Mouse (Mus musculus) large intestine, adult 2 months (tissue): Measurements from ENCODE around the gene Tmem178b. TPM values are rescaled to one million over a fixed set of nuclear protein-coding genes. Genes with fewer than 3 reads are reported as not detected.

ENCODE experiments used
- DNase-seq: peaks from one replicate; pipeline ENCODE4 v3.0.0-alpha.2; 2012; ENCODE audit warnings: low read depth, low spot score
- WGBS: fragments of 180-500 bp; shearing (Covaris S2); methylation state at CpG from one replicate; pipeline ENCODE4 v1.1.7; 2018; 5-methylcytosine and 5-hydroxymethylcytosine counted together
- polyA plus RNA-seq: library from polyadenylated mRNA; depleted of rRNA; stranded (reverse); fragments of >200 nt; gene quantifications from 2 replicates; pipeline ENCODE4 v1.2.3, GENCODE M21; 2012

The Tmem178b gene
- polyA plus RNA-seq, 1 experiment = 0.33 TPM

DNA sequence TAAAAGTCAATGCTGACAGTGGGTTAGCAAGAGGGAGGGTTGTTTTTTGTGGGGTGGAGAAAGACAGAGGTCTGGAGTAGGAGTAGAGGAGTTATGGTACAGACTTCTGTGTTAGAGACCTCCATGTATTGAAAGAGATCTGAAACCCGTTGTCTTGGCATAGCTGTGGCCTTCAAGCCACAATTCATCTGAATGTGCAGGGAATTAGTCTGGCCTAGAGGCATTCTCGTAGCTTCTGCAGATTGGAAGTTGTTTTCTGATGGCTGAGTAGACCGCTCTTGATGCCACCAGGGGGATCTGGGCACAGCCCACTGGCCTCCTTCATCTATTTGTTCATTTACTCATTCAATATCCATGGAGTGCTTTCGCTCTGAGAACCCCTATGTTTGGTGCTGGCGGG, 138.0 kb downstream of the Tmem178b start:
- 84% methylated on average over 5 of the region's 5 CpGs for WGBS
- no peak for DNase-seq

DNA sequence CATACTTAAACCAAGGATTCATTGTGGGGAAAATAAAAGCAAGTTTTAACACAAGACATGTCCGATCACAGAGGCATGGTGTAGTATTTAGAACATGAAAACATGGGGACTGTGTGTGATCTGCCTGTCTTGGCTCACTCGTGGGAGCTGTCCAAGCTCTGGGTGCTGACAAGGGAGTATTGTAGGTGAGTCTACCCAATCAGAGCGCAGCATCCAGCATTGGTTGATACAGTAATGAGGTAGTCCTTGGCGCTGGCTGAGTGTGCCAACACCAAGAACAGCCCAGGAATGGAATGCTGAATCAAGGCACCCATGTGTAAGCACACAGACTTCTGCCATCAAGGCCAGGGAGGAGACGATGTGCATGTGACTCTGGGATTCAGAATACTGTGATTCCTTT, 138.5 kb downstream of the Tmem178b start:
- WGBS = 59% methylated on average over 5 of the region's 5 CpGs
- DNase-seq = no peak

DNA sequence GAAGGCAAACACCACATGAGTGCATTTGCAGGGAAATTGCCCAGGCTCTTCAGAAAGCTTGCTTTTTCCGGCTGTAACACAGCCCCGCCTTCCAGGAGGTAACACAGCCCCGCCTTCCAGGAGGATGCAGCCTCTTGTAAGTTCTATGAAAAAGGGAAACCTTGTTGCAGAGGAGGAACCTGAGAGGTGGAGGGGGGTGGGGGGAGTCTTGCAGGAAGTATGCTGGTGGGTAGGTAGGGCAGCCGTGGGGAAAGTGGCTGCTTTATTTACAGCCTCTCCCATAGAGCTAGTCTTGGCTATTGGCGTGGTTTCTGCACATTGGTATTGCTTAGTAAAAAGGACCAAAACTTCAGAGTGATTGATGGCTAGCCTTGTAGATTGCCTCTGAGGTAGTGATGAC, 140.3 kb downstream of the Tmem178b start:
- no peak for DNase-seq

DNA sequence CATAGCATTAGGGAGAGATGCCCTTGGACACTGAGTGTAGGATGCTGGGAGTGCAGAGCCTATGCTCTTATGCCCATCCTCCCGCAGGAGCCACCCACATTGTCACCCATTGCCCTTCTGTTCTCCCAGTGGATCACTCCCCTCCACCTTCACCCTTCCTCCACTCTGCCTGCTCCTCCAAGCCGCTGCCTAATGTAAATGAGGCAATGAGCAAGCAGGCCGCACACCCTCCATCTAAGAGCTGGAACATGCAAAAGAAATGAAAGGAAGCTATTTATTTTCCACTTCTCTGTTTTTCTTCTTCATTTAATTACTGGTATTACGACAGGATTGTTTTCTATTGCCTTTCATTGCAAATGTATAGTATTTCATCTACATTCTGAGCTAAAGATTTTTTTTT, 142.1 kb downstream of the Tmem178b start:
- 80% methylated on average over 4 of the region's 4 CpGs for WGBS

More for the DNA sequence above, 140.3 kb downstream of the Tmem178b start:
- 18% methylated on average over 5 of the region's 5 CpGs for WGBS

DNA sequence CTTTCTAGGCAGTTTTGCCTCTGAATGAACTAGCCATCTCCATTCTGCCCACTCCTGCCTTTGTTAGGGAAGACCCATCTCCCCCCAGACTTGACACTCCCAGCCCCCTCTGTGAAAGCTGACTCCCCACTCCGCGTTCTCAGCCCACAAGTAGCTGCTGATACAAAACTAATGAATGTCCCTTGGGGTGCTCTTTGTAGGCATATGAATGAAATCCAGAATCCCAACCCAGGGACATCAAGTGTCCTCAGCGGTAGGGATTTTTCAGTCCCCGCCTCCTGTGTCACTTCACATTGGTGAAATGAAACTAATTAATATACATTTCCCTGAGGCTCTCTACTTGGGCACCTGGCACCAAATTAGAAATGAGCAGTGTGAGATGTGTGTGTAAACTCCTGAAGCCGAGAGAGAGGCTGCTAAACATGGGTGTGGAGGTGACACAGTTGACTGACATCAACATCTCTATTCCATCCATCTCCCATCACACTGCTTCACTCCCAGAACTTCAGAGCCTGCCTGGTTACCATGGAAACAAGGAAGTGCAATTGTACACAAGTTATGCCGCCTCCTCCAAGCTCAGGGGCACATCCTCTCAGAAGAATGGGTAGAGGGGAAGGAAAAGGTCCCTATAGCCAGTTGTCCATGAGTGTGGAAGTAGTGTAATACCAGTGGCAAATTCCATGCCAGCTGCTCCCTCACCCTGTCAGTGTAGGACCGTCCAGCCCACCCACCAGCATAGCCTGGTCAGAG, 142.8 kb downstream of the Tmem178b start:
- WGBS = 63% methylated on average over 7 of the region's 7 CpGs
- no peak for DNase-seq

More for the DNA sequence above, 142.1 kb downstream of the Tmem178b start:
- DNase-seq = no peak

DNA sequence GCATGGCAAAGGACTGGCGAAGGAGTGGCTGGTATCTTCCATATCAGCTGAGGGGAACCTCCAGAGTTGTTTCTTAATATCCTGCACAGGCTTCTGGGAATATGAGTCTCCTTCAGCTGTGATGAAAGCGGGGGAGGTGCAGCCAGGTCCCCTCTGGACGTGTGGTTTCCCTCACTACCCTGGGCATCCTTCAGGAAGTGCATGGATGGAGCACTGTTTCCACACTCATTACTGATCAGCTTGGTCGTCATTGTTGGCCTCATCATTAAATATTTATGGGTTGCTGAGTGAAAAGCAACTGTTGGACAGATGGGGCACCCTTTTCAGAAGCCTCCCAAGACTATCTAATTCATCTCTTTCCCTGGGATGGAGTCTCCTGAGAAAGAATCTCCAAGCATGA, 146.3 kb downstream of the Tmem178b start:
- 39% methylated on average over 4 of the region's 4 CpGs for WGBS
- no peak for DNase-seq

- DNase-seq = no peak
- 76% methylated on average over 4 of the region's 4 CpGs for WGBS
Measured at GRCm38 (mm10) chr6:40023592-40024335, 150.7 kb downstream of the Tmem178b start.

GRCm38 (mm10) chr6:40024336-40024934, 151.4 kb downstream of the Tmem178b start:
- 84% methylated on average over 5 of the region's 5 CpGs for WGBS
- DNase-seq = no peak

GRCm38 (mm10) chr6:40032901-40033300, 159.8 kb downstream of the Tmem178b start:
- no peak for DNase-seq

DNA sequence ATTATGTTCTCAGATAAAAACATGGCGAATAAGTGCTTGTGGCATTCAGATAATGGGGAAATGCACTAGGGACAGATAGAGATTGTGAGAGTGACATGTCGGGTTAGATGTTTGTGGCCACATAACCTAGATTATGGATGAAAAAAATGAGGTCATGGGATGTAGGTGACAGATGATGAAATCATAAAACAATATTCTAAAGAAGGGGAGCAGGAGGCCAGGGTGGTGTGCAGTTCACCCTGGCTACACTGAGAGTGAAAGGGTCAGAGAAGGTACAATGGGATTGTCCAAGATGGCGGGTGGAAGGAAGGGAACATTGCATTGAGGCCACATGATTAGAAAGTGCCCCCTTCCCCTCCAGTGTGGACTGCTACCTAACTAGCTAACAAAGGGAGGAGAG, 160.9 kb downstream of the Tmem178b start:
- no peak for DNase-seq
- WGBS = 90% methylated on average over 3 of the region's 3 CpGs

DNA sequence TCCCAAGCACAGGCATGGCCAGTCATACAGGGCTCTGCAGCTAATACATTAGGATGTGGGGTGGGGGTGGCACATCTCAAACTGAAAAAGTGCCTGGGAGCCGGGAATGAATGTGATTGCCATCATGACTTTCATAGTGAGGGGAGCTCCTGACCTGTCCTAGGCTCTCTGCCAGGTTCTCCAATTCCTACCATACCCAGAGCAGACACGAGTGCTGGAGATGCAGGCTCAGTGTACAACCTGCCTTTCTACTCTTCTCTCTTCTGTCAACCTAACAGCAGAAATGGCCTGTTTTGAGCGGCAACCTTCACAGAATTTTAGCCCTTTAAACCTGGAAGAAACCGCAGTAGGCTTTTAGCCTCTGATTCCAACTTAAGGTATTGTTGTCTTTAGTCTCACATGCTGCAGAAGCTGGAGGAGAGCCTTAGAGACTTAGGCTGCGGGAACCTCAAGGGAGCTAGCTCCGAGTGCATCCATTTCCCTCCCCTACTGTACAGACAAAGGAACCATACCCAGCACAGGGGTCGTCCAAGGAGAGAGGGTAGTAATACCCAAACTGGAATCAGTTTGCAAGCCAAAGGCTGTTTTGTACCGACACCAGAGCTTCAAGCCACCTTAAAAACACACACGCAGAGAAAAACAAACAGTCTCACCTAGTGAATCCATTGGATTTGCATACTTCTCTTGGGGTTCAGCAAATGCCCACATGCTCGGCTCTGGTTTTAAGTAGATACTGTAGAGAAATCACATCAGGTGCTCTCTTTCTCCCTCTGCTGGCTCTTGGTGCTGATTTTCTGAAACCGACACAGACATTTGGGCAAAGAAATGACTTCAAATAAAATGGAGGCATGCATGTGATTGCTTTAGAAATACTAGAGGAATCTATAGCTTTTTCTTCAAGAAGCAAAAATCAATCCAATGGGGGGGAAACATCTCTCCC, 176.2 kb downstream of the Tmem178b start:
- no peak for DNase-seq
- 39% methylated on average over 11 of the region's 11 CpGs for WGBS

GRCm38 (mm10) chr6:40049909-40050484, 176.9 kb downstream of the Tmem178b start:
- 84% methylated on average over 6 of the region's 6 CpGs for WGBS
- DNase-seq = no peak

DNA sequence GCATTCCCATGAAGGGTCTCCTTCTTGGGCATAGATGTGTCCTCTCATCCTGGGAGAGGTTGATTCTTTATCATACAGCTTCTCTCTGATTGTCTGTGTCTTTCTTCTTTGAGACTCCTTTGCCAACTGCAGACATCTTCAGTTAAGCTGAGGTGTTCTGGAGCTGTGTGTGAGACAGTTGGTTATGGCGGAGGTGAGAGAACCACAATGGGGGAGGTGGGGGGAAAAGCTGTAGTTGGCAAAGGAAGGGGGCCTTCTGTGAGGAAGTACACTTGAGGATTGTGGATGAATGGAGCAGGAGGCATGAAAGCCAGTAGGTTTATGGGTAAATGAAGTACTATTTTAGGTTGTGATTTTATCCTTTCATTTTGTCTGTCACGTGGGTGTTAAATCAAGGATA, 178.6 kb downstream of the Tmem178b start:
- WGBS = 82% methylated on average over 2 of the region's 2 CpGs
- no peak for DNase-seq

DNA sequence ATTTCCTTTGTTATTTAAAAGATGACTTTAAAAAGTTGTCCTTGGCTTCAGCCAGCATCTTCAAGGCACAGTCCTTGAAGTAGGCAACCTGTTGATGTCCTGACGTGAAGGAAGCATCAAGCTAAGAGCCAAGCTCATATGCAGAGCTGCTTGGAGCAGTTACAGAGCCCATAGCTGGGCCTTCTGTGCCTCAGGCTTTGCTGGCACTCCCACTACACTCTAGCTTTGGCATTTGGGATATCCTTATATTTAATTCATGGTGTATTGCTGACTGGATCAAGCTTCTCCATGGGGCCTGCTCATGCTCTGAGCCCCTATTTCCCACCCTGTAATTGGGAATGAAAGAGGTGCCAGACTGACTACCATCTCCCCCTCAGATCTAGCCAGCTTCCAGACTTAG, 179.5 kb downstream of the Tmem178b start:
- WGBS = 85% methylated on average over 1 of the region's 1 CpGs
- no peak for DNase-seq

GRCm38 (mm10) chr6:40059466-40059865, 186.4 kb downstream of the Tmem178b start:
- no peak for DNase-seq
- 33% methylated on average over 3 of the region's 3 CpGs for WGBS

DNA sequence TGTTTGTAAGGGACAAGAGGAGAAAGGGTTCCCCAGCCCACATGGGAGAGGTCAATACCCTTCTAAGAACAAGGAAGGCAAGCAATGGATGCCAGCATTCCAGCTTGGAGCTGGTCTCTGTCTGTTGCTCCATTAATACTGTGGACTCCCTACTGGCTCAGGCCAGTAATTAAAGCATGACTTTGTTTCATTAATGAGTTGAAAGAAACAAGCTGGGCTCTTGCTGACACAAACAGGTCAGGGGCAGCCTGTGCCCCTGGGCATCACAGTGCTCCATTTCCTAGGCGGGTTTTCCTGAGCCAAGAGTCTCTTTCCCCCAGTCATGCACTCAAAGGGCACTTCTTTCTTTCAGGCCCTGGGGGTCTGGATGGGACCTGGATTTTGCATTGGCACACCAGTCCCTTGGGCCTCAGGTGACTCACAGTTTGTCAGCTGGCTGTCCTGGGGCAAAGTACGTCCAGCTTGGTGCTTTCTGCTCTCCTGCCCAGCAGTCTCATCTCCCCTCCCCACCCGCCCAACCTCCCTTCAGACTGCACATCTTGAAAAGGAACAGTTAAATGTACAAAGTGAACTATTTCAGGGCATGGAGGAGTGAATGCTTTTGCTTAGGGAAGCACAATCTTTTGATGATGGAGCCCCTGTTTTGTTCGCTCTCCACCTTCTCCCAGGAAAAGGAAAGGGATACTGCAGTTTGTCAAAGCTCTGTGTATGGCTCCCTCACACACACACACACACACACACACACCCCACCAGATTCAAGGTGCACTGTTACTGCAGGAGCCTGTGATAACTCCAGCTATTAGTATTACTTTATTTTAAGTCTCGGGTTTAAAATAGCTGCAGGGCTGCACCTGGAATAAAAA, 188.5 kb downstream of the Tmem178b start:
- whole genome bisulfite sequencing = 89% methylated on average over 5 of the region's 5 CpGs
- DNase-seq = no peak

DNA sequence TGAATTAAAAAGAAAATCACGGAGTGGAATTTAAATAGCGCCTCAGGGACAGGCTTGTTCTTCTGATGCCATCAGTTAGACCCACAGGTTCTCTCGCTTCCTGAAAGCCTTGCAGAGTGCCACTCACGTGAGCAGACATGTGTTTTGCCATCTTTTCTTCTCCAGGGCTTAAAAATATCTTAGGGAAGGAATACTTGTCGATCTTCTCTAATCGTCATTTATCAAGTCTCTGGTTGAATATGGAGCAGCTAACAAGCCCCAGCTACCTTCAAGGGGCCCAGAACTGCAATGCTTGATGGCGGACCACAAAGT, 189.1 kb downstream of the Tmem178b start:
- 88% methylated on average over 7 of the region's 7 CpGs for WGBS

DNA sequence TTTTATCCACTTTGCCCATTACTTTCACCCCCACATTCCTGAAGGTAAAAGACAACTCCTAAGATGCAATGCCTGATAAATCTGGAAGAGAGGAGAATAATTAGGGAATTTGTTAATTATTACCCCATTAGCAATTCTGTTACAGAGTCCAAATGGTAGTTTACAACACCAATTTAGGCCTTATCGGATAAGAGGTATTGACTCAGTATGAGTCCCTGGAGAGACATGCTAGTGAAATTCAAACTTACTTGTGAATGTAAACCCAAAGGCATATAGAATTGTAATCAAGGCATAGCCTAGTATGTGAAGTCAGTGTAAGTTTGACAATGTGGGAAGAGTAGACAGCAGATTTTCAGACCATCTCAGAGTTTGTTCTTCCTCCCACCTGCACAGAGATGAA, 190.4 kb downstream of the Tmem178b start:
- DNase-seq = no peak
- 42% methylated on average over 1 of the region's 1 CpGs for WGBS

More for the DNA sequence above, 189.1 kb downstream of the Tmem178b start:
- DNase-seq = no peak

GRCm38 (mm10) chr6:40063899-40064298, 190.8 kb downstream of the Tmem178b start:
- WGBS = 28% methylated on average over 1 of the region's 1 CpGs
- no peak for DNase-seq
